Mouse (Mus musculus) neural tube, embryonic 14.5 days (tissue): Measurements from ENCODE around the gene Gm20388. TPM values are rescaled to one million over a fixed set of nuclear protein-coding genes. Genes with fewer than 3 reads are reported as not detected.

Experiments used
- ATAC-seq: fragments of 200-750 bp; cut with Nextera tagmentation; 2 replicates; pipeline ENCODE4 v1.8.0; 2017; ENCODE audit warnings: low read depth, mild to moderate bottlenecking, moderate TSS enrichment, moderate library complexity
- H3K27ac ChIP-seq: fragments of 300-500 bp; sonication (generic); 2 replicates; pipeline ENCODE4 v1.5.1; 2014; ENCODE audit warnings: low read depth, mild to moderate bottlenecking, control low read depth, low read length, moderate library complexity, mixed read lengths
- H3K27me3 ChIP-seq: fragments of 300-500 bp; sonication (generic); 2 replicates; pipeline ENCODE4 v1.6.1; 2014; ENCODE audit warnings: low read length; ENCODE audit not compliant: control insufficient read depth, insufficient read depth
- H3K36me3 ChIP-seq: fragments of 300-500 bp; sonication (generic); 2 replicates; pipeline ENCODE4 v1.6.1; 2014; ENCODE audit warnings: low read length, mixed read lengths; ENCODE audit not compliant: control insufficient read depth, insufficient read depth
- H3K4me1 ChIP-seq: fragments of 300-500 bp; sonication (generic); 2 replicates; pipeline ENCODE4 v1.6.1; 2014; ENCODE audit warnings: low read length; ENCODE audit not compliant: control insufficient read depth, insufficient read depth
- H3K4me2 ChIP-seq: fragments of 300-500 bp; sonication (generic); 2 replicates; pipeline ENCODE4 v1.6.1; 2014; ENCODE audit warnings: mild to moderate bottlenecking, low read depth, low read length, control low read depth
- H3K4me3 ChIP-seq: fragments of 300-500 bp; sonication (generic); 2 replicates; pipeline ENCODE4 v1.5.1; 2014; ENCODE audit warnings: low read depth, low read length, control low read depth, mixed read lengths
- H3K9ac ChIP-seq: fragments of 300-500 bp; sonication (generic); replicated peaks from 2 replicates; pipeline ENCODE4 v1.6.1; 2014; ENCODE audit warnings: low read depth, mild to moderate bottlenecking, control low read depth, low read length, mixed read lengths
- H3K9me3 ChIP-seq: fragments of 300-500 bp; sonication (generic); 2 replicates; pipeline ENCODE4 v1.6.1; 2016; ENCODE audit warnings: low read length; ENCODE audit not compliant: control insufficient read depth
- WGBS: fragments of 180-500 bp; shearing (Covaris S2); extraction: QIAGEN DNeasy Blood & Tissue Kit; methylation state at CpG from one replicate; pipeline ENCODE4 v1.1.7; 2014; 5-methylcytosine and 5-hydroxymethylcytosine counted together
- polyA plus RNA-seq: library from polyadenylated mRNA; unstranded; fragments of >200 nt; fragmentation: Nextera tagmentation; extraction: Ambion mirVana; gene quantifications from 2 replicates; pipeline ENCODE4 v1.2.1, GENCODE M21; 2014

Gene Gm20388
- polyA plus RNA-seq, 1 experiment from 2014 or later, result 10.3 TPM

- Histone ChIP-seq H3K27ac (no peak overlapping the region), H3K9ac (no peak overlapping the region), H3K4me2 (no peak overlapping the region), H3K4me3 (no peak overlapping the region), H3K27me3 (no peaks in the 10 kb centered on the region), H3K36me3 (no peaks in the 10 kb centered on the region), H3K9me3 (no peaks in the 10 kb centered on the region), H3K4me1 (no peaks in the 10 kb centered on the region)
- WGBS, result 86% methylated on average over 15 of the region's 15 CpGs
- no peak for ATAC-seq
Observed at GRCm38 (mm10) chr8:121889810-121890785, 1979.5 kb downstream of the Gm20388 start.

GRCm38 (mm10) chr8:121892875-121893274, 1982.2 kb downstream of the Gm20388 start:
- H3K9ac ChIP-seq, result no peak overlapping the region
- H3K27ac ChIP-seq, result no peak overlapping the region
- H3K4me1 ChIP-seq, result peaks cover 5% of the 10 kb centered on the region
- no peaks in the 10 kb centered on the region for H3K36me3 ChIP-seq
- H3K4me3 ChIP-seq, result no peak overlapping the region
- H3K4me2 ChIP-seq, result no peak overlapping the region
- WGBS, result 88% methylated on average over 5 of the region's 5 CpGs
- no peak for ATAC-seq
- no peaks in the 10 kb centered on the region for H3K9me3 ChIP-seq
- H3K27me3 ChIP-seq, result no peaks in the 10 kb centered on the region

GRCm38 (mm10) chr8:121895910-121896309, 1985.3 kb downstream of the Gm20388 start:
- no peak overlapping the region for H3K4me3 ChIP-seq
- 69% methylated on average over 7 of the region's 7 CpGs for WGBS
- H3K36me3 ChIP-seq, result no peaks in the 10 kb centered on the region
- H3K27me3 ChIP-seq, result no peaks in the 10 kb centered on the region
- no peak overlapping the region for H3K4me2 ChIP-seq
- no peak overlapping the region; the same call in 1 of the 2 replicates for H3K9ac ChIP-seq
- no peak overlapping the region for H3K27ac ChIP-seq
- no peak for ATAC-seq
- H3K9me3 ChIP-seq, result no peaks in the 10 kb centered on the region
- H3K4me1 ChIP-seq, result peaks cover 19% of the 10 kb centered on the region

GRCm38 (mm10) chr8:121896476-121897145, 1986.0 kb downstream of the Gm20388 start:
- no peak overlapping the region for H3K4me3 ChIP-seq
- no peaks in the 10 kb centered on the region for H3K36me3 ChIP-seq
- no peak overlapping the region for H3K27ac ChIP-seq
- H3K9ac ChIP-seq, result no peak overlapping the region
- 27% methylated on average over 12 of the region's 12 CpGs for WGBS
- no peaks in the 10 kb centered on the region for H3K9me3 ChIP-seq
- no peak for ATAC-seq
- H3K4me2 ChIP-seq, result no peak overlapping the region
- H3K27me3 ChIP-seq, result no peaks in the 10 kb centered on the region
- peaks cover 19% of the 10 kb centered on the region for H3K4me1 ChIP-seq

- H3K4me3 ChIP-seq, result no peak overlapping the region
- no peak for ATAC-seq
- no peaks in the 10 kb centered on the region for H3K27me3 ChIP-seq
- 86% methylated on average over 9 of the region's 9 CpGs for WGBS
- H3K9ac ChIP-seq, result no peak overlapping the region
- 0 out of 2 replicates have a peak overlapping the region, but pooled peaks have one; percentile 11 for H3K4me2 ChIP-seq
- peaks cover 19% of the 10 kb centered on the region for H3K4me1 ChIP-seq
- H3K36me3 ChIP-seq, result no peaks in the 10 kb centered on the region
- no peaks in the 10 kb centered on the region for H3K9me3 ChIP-seq
- no peak overlapping the region for H3K27ac ChIP-seq
Observed at GRCm38 (mm10) chr8:121897205-121897604, 1986.6 kb downstream of the Gm20388 start.

- 6% methylated on average over 7 of the region's 7 CpGs for WGBS
- peak; percentile 10; the same call in 1 of the 2 replicates for ATAC-seq
Observed at GRCm38 (mm10) chr8:121897871-121898381, 1987.3 kb downstream of the Gm20388 start.

GRCm38 (mm10) chr8:121898401-121898931, 1987.8 kb downstream of the Gm20388 start:
- 11% methylated on average over 4 of the region's 4 CpGs for WGBS
- peak overlapping the region; percentile 57; the same call in 1 of the 2 replicates for H3K27ac ChIP-seq
- H3K9ac ChIP-seq, result peak overlapping the region; percentile 21; the same call in 1 of the 2 replicates

More at GRCm38 (mm10) chr8:121897871-121898381, 1987.3 kb downstream of the Gm20388 start:
- no peaks in the 10 kb centered on the region for H3K36me3 ChIP-seq
- H3K27me3 ChIP-seq, result no peaks in the 10 kb centered on the region
- no peaks in the 10 kb centered on the region for H3K9me3 ChIP-seq
- no peak overlapping the region for H3K4me3 ChIP-seq
- H3K27ac ChIP-seq, result peak overlapping the region; percentile 57; the same call in 1 of the 2 replicates
- H3K4me2 ChIP-seq, result peak overlapping the region; percentile 27
- peaks cover 19% of the 10 kb centered on the region for H3K4me1 ChIP-seq
- 0 out of 2 replicates have a peak overlapping the region, but pooled peaks have one; percentile 21 for H3K9ac ChIP-seq

GRCm38 (mm10) chr8:121899180-121900044, 1988.8 kb downstream of the Gm20388 start:
- Histone ChIP-seq H3K36me3 (no peaks in the 10 kb centered on the region), H3K4me1 (peaks cover 19% of the 10 kb centered on the region), H3K9me3 (no peaks in the 10 kb centered on the region), H3K27ac (no peak overlapping the region), H3K4me3 (no peak overlapping the region), H3K4me2 (no peak overlapping the region), H3K9ac (0 out of 2 replicates have a peak overlapping the region, but pooled peaks have one; percentile 21), H3K27me3 (no peaks in the 10 kb centered on the region)
- 64% methylated on average over 18 of the region's 18 CpGs for WGBS
- ATAC-seq, result no peak

More at GRCm38 (mm10) chr8:121898401-121898931, 1987.8 kb downstream of the Gm20388 start:
- H3K27me3 ChIP-seq, result no peaks in the 10 kb centered on the region
- H3K9me3 ChIP-seq, result no peaks in the 10 kb centered on the region
- no peak overlapping the region for H3K4me3 ChIP-seq
- peaks cover 19% of the 10 kb centered on the region for H3K4me1 ChIP-seq
- H3K4me2 ChIP-seq, result peak overlapping the region; percentile 27
- peak; percentile 76 for ATAC-seq
- no peaks in the 10 kb centered on the region for H3K36me3 ChIP-seq
